Mouse (Mus musculus) erythroblast, embryonic 14.5 days (primary cell): Measurements from ENCODE around the gene Magi1. TPM values are rescaled to one million over a fixed set of nuclear protein-coding genes. Genes with fewer than 3 reads are reported as not detected.

Experiments used
- H3K27me3 ChIP-seq: 2 replicates; pipeline ENCODE4 v1.6.1; 2012; ENCODE audit warnings: inconsistent platforms; ENCODE audit not compliant: control insufficient read depth
- H3K36me3 ChIP-seq: 2 replicates; pipeline ENCODE4 v1.6.1; 2012; ENCODE audit warnings: mild to moderate bottlenecking, inconsistent platforms; ENCODE audit not compliant: control insufficient read depth
- H3K4me1 ChIP-seq: 2 replicates; pipeline ENCODE4 v1.6.1; 2012; ENCODE audit warnings: inconsistent platforms; ENCODE audit not compliant: control insufficient read depth
- H3K4me3 ChIP-seq: replicated peaks from 2 replicates; pipeline ENCODE3; 2012; ENCODE audit warnings: moderate library complexity, mild to moderate bottlenecking, inconsistent platforms
- H3K9me3 ChIP-seq: 2 replicates; pipeline ENCODE4 v1.6.1; 2012; ENCODE audit warnings: low read length, inconsistent platforms, mixed read lengths; ENCODE audit not compliant: control insufficient read depth
- GATA1 ChIP-seq: IDR thresholded peaks from 2 replicates; pipeline ENCODE4 v1.6.1; 2012; ENCODE audit warnings: low read length, inconsistent platforms, mixed read lengths
- TAL1 ChIP-seq: IDR thresholded peaks from 3 replicates; pipeline ENCODE4 v1.6.1; 2012; ENCODE audit warnings: low read length, inconsistent platforms, mixed read lengths
- polyA plus RNA-seq: library from polyadenylated mRNA; stranded (reverse); fragments of >175 nt; gene quantifications from 2 replicates; pipeline ENCODE4 v1.2.3, GENCODE M21; 2012

The Magi1 gene
- polyA plus RNA-seq = 0.16 and 0.17 TPM in 2 replicates

GRCm38 (mm10) chr6:94283318-94284061, at the start of gene Magi1:
Gene Magi1 (minus strand): TSS chr6:94283917.
- H3K4me3 ChIP-seq = peak within 1 kb of the TSS; percentile 64
- H3K4me1 ChIP-seq = peaks cover 18% of the 10 kb centered on the region
- no peaks in the 10 kb centered on the region for H3K36me3 ChIP-seq
- peaks cover 50% of the 10 kb centered on the region for H3K27me3 ChIP-seq
- H3K9me3 ChIP-seq = no peaks in the 10 kb centered on the region
- no peak for TF ChIP-seq TAL1
- no peak for TF ChIP-seq GATA1

- H3K4me1 ChIP-seq = no peaks in the 10 kb centered on the region
- H3K27me3 ChIP-seq = no peaks in the 10 kb centered on the region
- H3K4me3 ChIP-seq = no peak overlapping the region
- no peak for TF ChIP-seq TAL1
- no peak for TF ChIP-seq GATA1
- no peaks in the 10 kb centered on the region for H3K9me3 ChIP-seq
- H3K36me3 ChIP-seq = no peaks in the 10 kb centered on the region
Observed at GRCm38 (mm10) chr6:94327143-94327542, 43.4 kb upstream of the Magi1 start.

GRCm38 (mm10) chr6:94316886-94317285, 33.2 kb upstream of the Magi1 start:
- TF ChIP-seq TAL1 (no peak), GATA1 (no peak)
- H3K4me3 ChIP-seq = no peak overlapping the region
- H3K4me1 ChIP-seq = no peaks in the 10 kb centered on the region
- no peaks in the 10 kb centered on the region for H3K9me3 ChIP-seq
- no peaks in the 10 kb centered on the region for H3K27me3 ChIP-seq
- H3K36me3 ChIP-seq = no peaks in the 10 kb centered on the region

GRCm38 (mm10) chr6:94312285-94312684, 28.6 kb upstream of the Magi1 start:
- Histone ChIP-seq H3K4me3 (no peak overlapping the region), H3K9me3 (no peaks in the 10 kb centered on the region), H3K4me1 (no peaks in the 10 kb centered on the region), H3K27me3 (no peaks in the 10 kb centered on the region), H3K36me3 (no peaks in the 10 kb centered on the region)
- no peak for TF ChIP-seq GATA1
- TF ChIP-seq TAL1 = no peak

- Histone ChIP-seq H3K4me1 (no peaks in the 10 kb centered on the region), H3K36me3 (no peaks in the 10 kb centered on the region), H3K9me3 (no peaks in the 10 kb centered on the region), H3K27me3 (no peaks in the 10 kb centered on the region), H3K4me3 (no peak overlapping the region)
- TF ChIP-seq TAL1 (no peak), GATA1 (no peak)
Observed at GRCm38 (mm10) chr6:94308498-94308897, 24.8 kb upstream of the Magi1 start.

GRCm38 (mm10) chr6:94303512-94303911, 19.8 kb upstream of the Magi1 start:
- TF ChIP-seq TAL1 (no peak), GATA1 (no peak)
- Histone ChIP-seq H3K4me1 (peaks cover 7% of the 10 kb centered on the region), H3K9me3 (no peaks in the 10 kb centered on the region), H3K36me3 (no peaks in the 10 kb centered on the region), H3K27me3 (no peaks in the 10 kb centered on the region), H3K4me3 (no peak overlapping the region)

- Histone ChIP-seq H3K36me3 (no peaks in the 10 kb centered on the region), H3K4me3 (no peak overlapping the region), H3K27me3 (no peaks in the 10 kb centered on the region), H3K4me1 (peaks cover 7% of the 10 kb centered on the region), H3K9me3 (no peaks in the 10 kb centered on the region)
- no peak for TF ChIP-seq TAL1
- TF ChIP-seq GATA1 = no peak
Observed at GRCm38 (mm10) chr6:94301804-94302203, 18.1 kb upstream of the Magi1 start.

GRCm38 (mm10) chr6:94300562-94300961, 16.8 kb upstream of the Magi1 start:
- no peak overlapping the region for H3K4me3 ChIP-seq
- H3K4me1 ChIP-seq = peaks cover 7% of the 10 kb centered on the region
- H3K9me3 ChIP-seq = no peaks in the 10 kb centered on the region
- no peak for TF ChIP-seq GATA1
- no peak for TF ChIP-seq TAL1
- H3K27me3 ChIP-seq = no peaks in the 10 kb centered on the region
- H3K36me3 ChIP-seq = no peaks in the 10 kb centered on the region

- Histone ChIP-seq H3K27me3 (peaks cover 26% of the 10 kb centered on the region), H3K9me3 (no peaks in the 10 kb centered on the region), H3K36me3 (no peaks in the 10 kb centered on the region), H3K4me1 (peaks cover 16% of the 10 kb centered on the region), H3K4me3 (no peak overlapping the region)
- TF ChIP-seq TAL1 (no peak), GATA1 (no peak)
Observed at GRCm38 (mm10) chr6:94287387-94287786, 3.7 kb upstream of the Magi1 start.
